Mouse (Mus musculus) cortical plate, adult 2 months (tissue): Measurements from ENCODE around the gene Cntn5.

Experiments
- CTCF ChIP-seq: fragments of 200-500 bp; IDR thresholded peaks from 2 replicates; pipeline ENCODE4 v1.5.1; 2011; ENCODE audit warnings: mild to moderate bottlenecking, control low read depth, low read length; ENCODE audit not compliant: insufficient read depth; ENCODE audit errors: extremely low read depth
- POLR2A ChIP-seq: fragments of 200-500 bp; IDR thresholded peaks from 2 replicates; pipeline ENCODE4 v1.6.1; 2011; ENCODE audit warnings: mild to moderate bottlenecking, low read length, control low read depth; ENCODE audit not compliant: insufficient read depth; ENCODE audit errors: extremely low read depth

GRCm38 (mm10) chr9:10521054-10521453 is 383.5 kb downstream of the Cntn5 start:
- TF ChIP-seq CTCF (no peak), POLR2A (no peak)
